Mouse (Mus musculus) thymus, postnatal 10 days (tissue): ENCODE results near the gene Lsr.

Source experiments
- DNase-seq, 2 experiments: peaks; one replicate each; pipeline ENCODE4 v3.0.0; 2021; ENCODE audit warnings: low spot score in 2 of 2

Gene Lsr

GRCm38 (mm10) chr7:30973251-30973500 lies at the start of gene Lsr:
TSS of gene Lsr (minus strand) at chr7:30973464.
- DNase-seq = no peak

- no peak for DNase-seq
These were observed 44.0 kb upstream of the Lsr start for GRCm38 (mm10) chr7:31017104-31017901.

GRCm38 (mm10) chr7:31012971-31013370 lies 39.7 kb upstream of the Lsr start:
- no peak for DNase-seq

GRCm38 (mm10) chr7:31008889-31009288 lies 35.6 kb upstream of the Lsr start:
- no peak for DNase-seq

- DNase-seq = no peak
These were observed 34.9 kb upstream of the Lsr start for GRCm38 (mm10) chr7:31008175-31008574.

- no peak for DNase-seq
These were observed 34.5 kb upstream of the Lsr start for GRCm38 (mm10) chr7:31007775-31008174.

- peak; percentile 7 to 11 for DNase-seq
These were observed 29.4 kb upstream of the Lsr start for GRCm38 (mm10) chr7:31002650-31003049.

GRCm38 (mm10) chr7:31000505-31001020 lies 27.3 kb upstream of the Lsr start:
- DNase-seq = peak; percentile 5 to 15

GRCm38 (mm10) chr7:30996491-30996890 lies 23.2 kb upstream of the Lsr start:
- DNase-seq = no peak

- DNase-seq = no peak
These were observed 20.7 kb upstream of the Lsr start for GRCm38 (mm10) chr7:30993986-30994385.

GRCm38 (mm10) chr7:30992148-30992547 lies 18.9 kb upstream of the Lsr start:
- DNase-seq = no peak

GRCm38 (mm10) chr7:30988519-30989162 lies 15.4 kb upstream of the Lsr start:
- no peak for DNase-seq

GRCm38 (mm10) chr7:30985357-30985756 lies 12.1 kb upstream of the Lsr start:
- DNase-seq = no peak

GRCm38 (mm10) chr7:30981703-30982102 lies 8.4 kb upstream of the Lsr start:
- no peak for DNase-seq

GRCm38 (mm10) chr7:30973501-30974289 lies 431 bp upstream of the Lsr start, which contains the start of gene Fam187b:
TSS of gene Fam187b (plus strand) at chr7:30973790.
- DNase-seq = peak; percentile 80 to 90

- DNase-seq = no peak
These were observed 626 bp downstream of the Lsr start for GRCm38 (mm10) chr7:30972426-30973250.

GRCm38 (mm10) chr7:30971901-30972300 lies 1.4 kb downstream of the Lsr start:
- no peak for DNase-seq

GRCm38 (mm10) chr7:30969174-30969573 lies 4.1 kb downstream of the Lsr start:
- no peak for DNase-seq

GRCm38 (mm10) chr7:30968611-30969010 lies 4.7 kb downstream of the Lsr start:
- no peak for DNase-seq

- DNase-seq = no peak
These were observed 6.6 kb downstream of the Lsr start for GRCm38 (mm10) chr7:30966657-30967056.

- DNase-seq = no peak
These were observed 7.6 kb downstream of the Lsr start for GRCm38 (mm10) chr7:30965677-30966076.

- DNase-seq = no peak
These were observed 8.9 kb downstream of the Lsr start for GRCm38 (mm10) chr7:30964366-30964765.
